Mouse (Mus musculus) midbrain, embryonic 16.5 days (tissue): ENCODE data around the gene Ctnnd2. TPM values are rescaled to one million over a fixed set of nuclear protein-coding genes. Genes with fewer than 3 reads are reported as not detected.

Experiments used
- ATAC-seq: fragments of 200-750 bp; cut with Nextera tagmentation; 2 replicates; pipeline ENCODE4 v1.8.0; 2017; ENCODE audit warnings: moderate TSS enrichment
- H3K27ac ChIP-seq: fragments of 300-500 bp; sonication (generic); 2 replicates; pipeline ENCODE4 v1.5.1; 2014; ENCODE audit warnings: mild to moderate bottlenecking, low read length, mixed read lengths
- H3K27me3 ChIP-seq: fragments of 300-500 bp; sonication (generic); 2 replicates; pipeline ENCODE4 v1.6.1; 2014; ENCODE audit warnings: low read depth, low read length, mixed read lengths; ENCODE audit not compliant: control insufficient read depth, insufficient read depth
- H3K36me3 ChIP-seq: fragments of 300-500 bp; sonication (generic); 2 replicates; pipeline ENCODE4 v1.6.1; 2014; ENCODE audit warnings: mild to moderate bottlenecking, low read length, moderate library complexity, mixed read lengths; ENCODE audit not compliant: control insufficient read depth, insufficient read depth
- H3K4me1 ChIP-seq: fragments of 300-500 bp; sonication (generic); 2 replicates; pipeline ENCODE4 v1.6.1; 2014; ENCODE audit warnings: mild to moderate bottlenecking, low read length, mixed read lengths; ENCODE audit not compliant: control insufficient read depth, insufficient read depth
- H3K4me2 ChIP-seq: fragments of 300-500 bp; sonication (generic); 2 replicates; pipeline ENCODE4 v1.6.1; 2014; ENCODE audit warnings: mild to moderate bottlenecking, low read length, mixed read lengths
- H3K4me3 ChIP-seq: fragments of 300-500 bp; sonication (generic); 2 replicates; pipeline ENCODE4 v1.5.1; 2014; ENCODE audit warnings: low read depth, mild to moderate bottlenecking, low read length, moderate library complexity, mixed read lengths
- H3K9ac ChIP-seq: fragments of 300-500 bp; sonication (generic); 2 replicates; pipeline ENCODE4 v1.6.1; 2014; ENCODE audit warnings: low read depth, low read length, mixed read lengths
- H3K9me3 ChIP-seq: fragments of 300-500 bp; sonication (generic); replicated peaks from 2 replicates; pipeline ENCODE4 v1.6.1; 2014; ENCODE audit warnings: mild to moderate bottlenecking, low read length, mixed read lengths; ENCODE audit not compliant: control insufficient read depth, poor library complexity, severe bottlenecking
- WGBS: fragments of 180-500 bp; shearing (Covaris S2); extraction: QIAGEN DNeasy Blood & Tissue Kit; methylation state at CpG from one replicate; pipeline ENCODE4 v1.1.7; 2014; 5-methylcytosine and 5-hydroxymethylcytosine counted together
- polyA plus RNA-seq: library from polyadenylated mRNA; unstranded; fragments of >200 nt; fragmentation: Nextera tagmentation; extraction: Ambion mirVana; gene quantifications from 2 replicates; pipeline ENCODE4 v1.2.1, GENCODE M21; 2015

Gene Ctnnd2
- polyA plus RNA-seq, 1 experiment from 2014 or later, result 62.8 TPM

GRCm38 (mm10) chr15:30945863-30946262 lies 773.5 kb downstream of the Ctnnd2 start:
- H3K4me1 ChIP-seq, result no peaks in the 10 kb centered on the region
- no peak overlapping the region for H3K27ac ChIP-seq
- H3K4me2 ChIP-seq, result no peak overlapping the region
- ATAC-seq, result no peak
- WGBS, result 59% methylated on average over 1 of the region's 1 CpGs
- no peaks in the 10 kb centered on the region for H3K27me3 ChIP-seq
- H3K9ac ChIP-seq, result no peak overlapping the region
- H3K9me3 ChIP-seq, result no peaks in the 10 kb centered on the region
- H3K4me3 ChIP-seq, result no peak overlapping the region
- H3K36me3 ChIP-seq, result no peaks in the 10 kb centered on the region

GRCm38 (mm10) chr15:30958513-30958912 lies 786.1 kb downstream of the Ctnnd2 start:
- no peak overlapping the region for H3K4me3 ChIP-seq
- no peak overlapping the region for H3K27ac ChIP-seq
- H3K36me3 ChIP-seq, result no peaks in the 10 kb centered on the region
- H3K4me1 ChIP-seq, result no peaks in the 10 kb centered on the region
- WGBS, result 93% methylated on average over 4 of the region's 4 CpGs
- H3K9ac ChIP-seq, result no peak overlapping the region
- H3K4me2 ChIP-seq, result no peak overlapping the region
- no peaks in the 10 kb centered on the region for H3K27me3 ChIP-seq
- no peaks in the 10 kb centered on the region for H3K9me3 ChIP-seq
- ATAC-seq, result no peak

GRCm38 (mm10) chr15:30962421-30963160 lies 790.2 kb downstream of the Ctnnd2 start:
- no peaks in the 10 kb centered on the region for H3K4me1 ChIP-seq
- no peaks in the 10 kb centered on the region for H3K9me3 ChIP-seq
- H3K27ac ChIP-seq, result no peak overlapping the region
- H3K4me2 ChIP-seq, result no peak overlapping the region
- WGBS, result 51% methylated on average over 8 of the region's 8 CpGs
- no peak for ATAC-seq
- no peaks in the 10 kb centered on the region for H3K36me3 ChIP-seq
- H3K9ac ChIP-seq, result no peak overlapping the region
- no peaks in the 10 kb centered on the region for H3K27me3 ChIP-seq
- no peak overlapping the region for H3K4me3 ChIP-seq

- no peak overlapping the region for H3K9ac ChIP-seq
- 94% methylated on average over 7 of the region's 7 CpGs for WGBS
- H3K36me3 ChIP-seq, result no peaks in the 10 kb centered on the region
- no peaks in the 10 kb centered on the region for H3K27me3 ChIP-seq
- no peaks in the 10 kb centered on the region for H3K4me1 ChIP-seq
- H3K27ac ChIP-seq, result no peak overlapping the region
- H3K4me3 ChIP-seq, result no peak overlapping the region
- no peaks in the 10 kb centered on the region for H3K9me3 ChIP-seq
- no peak overlapping the region for H3K4me2 ChIP-seq
- ATAC-seq, result no peak
Measured at GRCm38 (mm10) chr15:30964046-30964445, 791.7 kb downstream of the Ctnnd2 start.

GRCm38 (mm10) chr15:30964865-30965679 lies 792.7 kb downstream of the Ctnnd2 start:
- H3K9me3 ChIP-seq, result no peaks in the 10 kb centered on the region
- 98% methylated on average over 4 of the region's 4 CpGs for WGBS
- no peak overlapping the region for H3K27ac ChIP-seq
- ATAC-seq, result no peak
- H3K36me3 ChIP-seq, result no peaks in the 10 kb centered on the region
- H3K9ac ChIP-seq, result no peak overlapping the region
- H3K4me2 ChIP-seq, result no peak overlapping the region
- no peak overlapping the region for H3K4me3 ChIP-seq
- H3K27me3 ChIP-seq, result no peaks in the 10 kb centered on the region
- no peaks in the 10 kb centered on the region for H3K4me1 ChIP-seq

- ATAC-seq, result no peak
- no peaks in the 10 kb centered on the region for H3K27me3 ChIP-seq
- H3K4me1 ChIP-seq, result no peaks in the 10 kb centered on the region
- no peak overlapping the region for H3K4me3 ChIP-seq
- no peak overlapping the region for H3K9ac ChIP-seq
- H3K4me2 ChIP-seq, result no peak overlapping the region
- H3K36me3 ChIP-seq, result no peaks in the 10 kb centered on the region
- WGBS, result 93% methylated on average over 7 of the region's 7 CpGs
- no peaks in the 10 kb centered on the region for H3K9me3 ChIP-seq
- no peak overlapping the region for H3K27ac ChIP-seq
Measured at GRCm38 (mm10) chr15:30966826-30967225, 794.4 kb downstream of the Ctnnd2 start.

- WGBS, result 84% methylated on average over 1 of the region's 1 CpGs
- no peak overlapping the region for H3K4me2 ChIP-seq
- ATAC-seq, result no peak
- no peaks in the 10 kb centered on the region for H3K9me3 ChIP-seq
- no peaks in the 10 kb centered on the region for H3K27me3 ChIP-seq
- H3K9ac ChIP-seq, result no peak overlapping the region
- no peaks in the 10 kb centered on the region for H3K36me3 ChIP-seq
- no peak overlapping the region for H3K27ac ChIP-seq
- no peak overlapping the region for H3K4me3 ChIP-seq
- H3K4me1 ChIP-seq, result 0 out of 2 replicates have a peak, but pooled peaks cover 2% of the 10 kb centered on the region
Measured at GRCm38 (mm10) chr15:30974436-30974835, 802.0 kb downstream of the Ctnnd2 start.

- 70% methylated on average over 16 of the region's 16 CpGs for WGBS
- Histone ChIP-seq H3K4me1 (0 out of 2 replicates have a peak, but pooled peaks cover 2% of the 10 kb centered on the region), H3K4me2 (no peak overlapping the region), H3K36me3 (no peaks in the 10 kb centered on the region), H3K9me3 (no peaks in the 10 kb centered on the region), H3K4me3 (no peak overlapping the region), H3K9ac (no peak overlapping the region), H3K27ac (no peak overlapping the region), H3K27me3 (no peaks in the 10 kb centered on the region)
- 0 out of 2 replicates have a peak, but pooled peaks have one; percentile 27 for ATAC-seq
Measured at GRCm38 (mm10) chr15:30974991-30975775, 802.8 kb downstream of the Ctnnd2 start.
